Mouse (Mus musculus) embryonic facial prominence, embryonic 13.5 days (tissue): ENCODE results near the gene Gpr160. TPM values are rescaled to one million over a fixed set of nuclear protein-coding genes. Genes with fewer than 3 reads are reported as not detected.
"Not testable (repeated sequence)": the region's sequence is repeated elsewhere in the genome, so short reads cannot be mapped to it uniquely, and the experiment has no call there.

Source experiments
- ATAC-seq: fragments of 200-750 bp; cut with Nextera tagmentation; 2 replicates; pipeline ENCODE4 v1.8.0; 2017; ENCODE audit warnings: low read depth; ENCODE audit not compliant: insufficient number of reproducible peaks, insufficient read depth, low FRiP score, low TSS enrichment
- H3K27ac ChIP-seq: fragments of 300-500 bp; sonication (generic); 2 replicates; pipeline ENCODE4 v1.5.1; 2015; ENCODE audit warnings: moderate library complexity, mild to moderate bottlenecking, inconsistent platforms
- H3K27me3 ChIP-seq: fragments of 300-500 bp; sonication (generic); 2 replicates; pipeline ENCODE4 v1.6.1; 2015; ENCODE audit warnings: mild to moderate bottlenecking, inconsistent platforms
- H3K36me3 ChIP-seq: fragments of 300-500 bp; sonication (generic); 2 replicates; pipeline ENCODE4 v1.6.1; 2015; ENCODE audit warnings: mild to moderate bottlenecking, inconsistent platforms
- H3K4me1 ChIP-seq: fragments of 300-500 bp; sonication (generic); 2 replicates; pipeline ENCODE4 v1.6.1; 2015; ENCODE audit warnings: inconsistent platforms
- H3K4me2 ChIP-seq: fragments of 300-500 bp; sonication (generic); 2 replicates; pipeline ENCODE4 v1.6.1; 2015; ENCODE audit warnings: moderate library complexity, mild to moderate bottlenecking, inconsistent platforms
- H3K4me3 ChIP-seq: fragments of 300-500 bp; sonication (generic); 2 replicates; pipeline ENCODE4 v1.5.1; 2015; ENCODE audit warnings: mild to moderate bottlenecking, inconsistent platforms
- H3K9ac ChIP-seq: fragments of 300-500 bp; sonication (generic); 2 replicates; pipeline ENCODE4 v1.6.1; 2015; ENCODE audit warnings: mild to moderate bottlenecking, inconsistent platforms
- H3K9me3 ChIP-seq: fragments of 300-500 bp; sonication (generic); 2 replicates; pipeline ENCODE4 v1.6.1; 2016; ENCODE audit warnings: inconsistent platforms
- WGBS: fragments of 180-500 bp; shearing (Covaris S2); methylation state at CpG from one replicate; pipeline ENCODE4 v1.1.7; 2015; ENCODE audit warnings: mixed read lengths; 5-methylcytosine and 5-hydroxymethylcytosine counted together
- polyA plus RNA-seq: library from polyadenylated mRNA; unstranded; fragments of >200 nt; fragmentation: Nextera tagmentation; extraction: Ambion mirVana; gene quantifications from 2 replicates; pipeline ENCODE4 v1.2.1, GENCODE M21; 2015

Gene Gpr160
- polyA plus RNA-seq, 1 experiment from 2014 or later = 3.9 TPM

GRCm38 (mm10) chr3:30859599-30859998 lies 3.8 kb downstream of the Gpr160 start:
- not testable (repeated sequence) for H3K4me3 ChIP-seq, H3K9ac ChIP-seq, H3K9me3 ChIP-seq, H3K4me1 ChIP-seq, H3K27ac ChIP-seq, H3K36me3 ChIP-seq, ATAC-seq, H3K4me2 ChIP-seq
- WGBS = 94% methylated on average over 8 of the region's 8 CpGs
- peaks cover 19% of the 10 kb centered on the region for H3K27me3 ChIP-seq

DNA sequence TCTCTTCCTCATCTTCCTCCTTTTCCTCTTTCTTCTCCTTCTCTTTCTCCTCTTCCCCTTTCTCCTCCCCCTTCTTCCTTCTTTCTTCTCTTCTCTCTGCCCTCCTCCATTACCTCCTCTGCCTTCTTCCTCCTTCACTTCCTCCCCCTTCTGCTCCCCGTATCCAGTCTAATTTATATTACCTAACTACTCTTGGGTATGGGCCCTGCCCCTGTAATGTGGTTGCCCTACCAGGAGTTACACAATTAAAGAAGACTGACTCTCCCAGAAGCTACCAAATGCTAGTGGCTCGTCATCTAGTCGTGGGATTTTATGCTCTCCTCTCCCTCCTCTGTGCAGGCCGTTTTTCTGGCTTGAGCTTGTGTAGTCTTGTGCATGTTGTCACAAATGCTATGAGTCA lies 5.0 kb downstream of the Gpr160 start:
- WGBS = 80% methylated on average over 4 of the region's 4 CpGs
- H3K9me3 ChIP-seq = no peaks in the 10 kb centered on the region
- no peaks in the 10 kb centered on the region for H3K36me3 ChIP-seq
- H3K27me3 ChIP-seq = peaks cover 11% of the 10 kb centered on the region
- no peak for ATAC-seq
- no peak overlapping the region for H3K4me3 ChIP-seq
- no peak overlapping the region for H3K27ac ChIP-seq
- H3K4me1 ChIP-seq = 0 out of 2 replicates have a peak, but pooled peaks cover under 1% of the 10 kb centered on the region
- H3K9ac ChIP-seq = no peak overlapping the region
- H3K4me2 ChIP-seq = no peak overlapping the region

GRCm38 (mm10) chr3:30863712-30864435 lies 8.1 kb downstream of the Gpr160 start:
- Histone ChIP-seq H3K27me3 (no peaks in the 10 kb centered on the region), H3K4me2 (no peak overlapping the region), H3K36me3 (no peaks in the 10 kb centered on the region), H3K4me3 (no peak overlapping the region), H3K9ac (no peak overlapping the region), H3K4me1 (no peaks in the 10 kb centered on the region), H3K27ac (no peak overlapping the region), H3K9me3 (no peaks in the 10 kb centered on the region)
- no peak for ATAC-seq
- 68% methylated on average over 5 of the region's 5 CpGs for WGBS

GRCm38 (mm10) chr3:30864640-30865039 lies 8.9 kb downstream of the Gpr160 start:
- Histone ChIP-seq H3K27ac (no peak overlapping the region), H3K4me3 (no peak overlapping the region), H3K4me2 (no peak overlapping the region), H3K4me1 (no peaks in the 10 kb centered on the region), H3K27me3 (no peaks in the 10 kb centered on the region), H3K9me3 (no peaks in the 10 kb centered on the region), H3K36me3 (no peaks in the 10 kb centered on the region), H3K9ac (no peak overlapping the region)
- no peak for ATAC-seq
- WGBS = 70% methylated on average over 1 of the region's 1 CpGs

DNA sequence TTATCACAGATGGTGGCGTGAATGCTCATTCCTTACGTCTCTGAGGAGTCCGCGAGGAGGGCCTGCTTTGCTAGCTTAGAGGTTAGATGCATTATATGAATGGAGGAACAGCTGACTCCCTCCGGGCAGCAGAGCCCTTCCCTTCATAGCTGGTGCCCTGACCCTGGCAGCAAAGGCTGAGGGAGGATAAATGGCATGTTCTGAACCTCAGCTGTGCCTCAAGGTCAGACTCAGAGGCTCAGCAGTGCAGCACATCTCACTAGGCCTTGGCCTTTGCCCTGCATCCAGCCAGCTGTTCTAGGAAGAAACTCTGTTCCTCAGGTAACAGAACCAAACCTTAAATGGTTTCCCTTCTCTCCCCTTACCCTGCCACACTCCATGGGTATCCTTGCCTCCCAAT lies 12.4 kb downstream of the Gpr160 start:
- Histone ChIP-seq H3K27me3 (no peaks in the 10 kb centered on the region), H3K9ac (no peak overlapping the region), H3K4me2 (no peak overlapping the region), H3K4me3 (no peak overlapping the region), H3K9me3 (no peaks in the 10 kb centered on the region), H3K4me1 (no peaks in the 10 kb centered on the region), H3K27ac (no peak overlapping the region), H3K36me3 (no peaks in the 10 kb centered on the region)
- WGBS = 71% methylated on average over 5 of the region's 5 CpGs
- ATAC-seq = no peak

DNA sequence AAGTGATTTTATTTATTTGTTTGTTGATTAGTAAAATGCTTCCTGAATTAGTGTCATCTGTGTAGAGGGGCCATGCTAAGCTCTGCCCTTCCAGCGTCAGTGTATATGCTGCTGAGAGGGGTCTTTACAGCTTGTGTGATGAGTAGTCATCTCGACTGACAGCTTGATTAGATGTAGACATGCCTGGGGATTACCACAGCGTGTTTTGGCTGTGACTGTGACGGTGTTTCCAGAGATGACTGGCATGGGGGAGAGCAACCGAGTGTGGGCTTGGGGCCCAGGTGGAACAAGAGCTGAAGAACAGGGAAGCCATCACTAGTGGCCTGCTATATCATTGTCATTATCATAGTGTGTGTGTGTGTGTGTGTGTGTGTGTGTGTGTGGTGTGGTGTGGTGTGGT lies 12.9 kb downstream of the Gpr160 start:
- no peak overlapping the region for H3K4me2 ChIP-seq
- H3K9me3 ChIP-seq = no peaks in the 10 kb centered on the region
- WGBS = 57% methylated on average over 5 of the region's 5 CpGs
- no peaks in the 10 kb centered on the region for H3K27me3 ChIP-seq
- H3K36me3 ChIP-seq = no peaks in the 10 kb centered on the region
- H3K9ac ChIP-seq = no peak overlapping the region
- no peak for ATAC-seq
- H3K4me3 ChIP-seq = no peak overlapping the region
- H3K27ac ChIP-seq = no peak overlapping the region
- H3K4me1 ChIP-seq = no peaks in the 10 kb centered on the region

DNA sequence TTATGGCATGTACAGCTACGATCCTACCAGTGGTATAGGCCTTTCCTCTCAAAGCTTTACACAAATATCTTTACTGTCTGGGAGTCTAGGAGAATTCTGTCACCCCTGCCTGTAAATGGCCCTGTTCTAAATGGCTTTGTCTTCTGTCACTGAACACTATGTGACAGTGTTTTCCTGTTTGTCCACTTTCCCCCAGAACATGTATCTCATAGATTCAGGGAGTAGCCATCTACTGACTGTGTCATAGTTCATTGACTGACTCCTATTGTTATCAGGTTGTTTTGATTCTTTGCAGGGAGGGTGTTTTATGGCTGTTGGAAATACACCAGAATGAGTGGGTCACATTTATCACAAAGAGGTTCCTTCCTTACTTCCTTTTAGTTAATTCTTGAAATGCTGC lies 14.2 kb downstream of the Gpr160 start:
- Histone ChIP-seq H3K4me1 (no peaks in the 10 kb centered on the region), H3K4me2 (no peak overlapping the region), H3K4me3 (no peak overlapping the region), H3K27ac (no peak overlapping the region), H3K9ac (no peak overlapping the region), H3K36me3 (no peaks in the 10 kb centered on the region), H3K9me3 (no peaks in the 10 kb centered on the region), H3K27me3 (no peaks in the 10 kb centered on the region)
- no peak for ATAC-seq
- WGBS = 87% methylated on average over 1 of the region's 1 CpGs

DNA sequence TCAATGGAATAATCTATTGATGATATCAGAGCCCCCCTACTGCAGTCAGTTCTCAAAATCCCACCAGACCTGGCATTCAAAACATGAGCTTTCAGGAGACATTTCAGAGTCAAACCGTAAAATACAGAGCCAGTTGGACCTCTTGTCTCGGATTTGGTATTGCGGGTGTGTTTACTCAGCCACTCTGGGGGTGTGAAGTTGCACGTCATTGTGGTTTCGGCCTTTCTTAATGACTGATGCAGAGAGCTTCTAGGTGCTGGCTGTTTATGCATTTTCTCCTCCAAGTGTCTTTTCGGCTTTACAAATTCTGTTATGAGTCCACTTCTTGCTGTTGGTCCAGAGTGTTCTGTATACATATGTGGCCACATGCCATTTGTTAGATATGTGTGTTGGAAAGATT lies 21.0 kb downstream of the Gpr160 start:
- WGBS = 91% methylated on average over 6 of the region's 6 CpGs
- Histone ChIP-seq H3K9me3 (no peaks in the 10 kb centered on the region), H3K27me3 (no peaks in the 10 kb centered on the region), H3K4me1 (no peaks in the 10 kb centered on the region), H3K36me3 (no peaks in the 10 kb centered on the region), H3K9ac (no peak overlapping the region), H3K4me2 (no peak overlapping the region), H3K27ac (no peak overlapping the region), H3K4me3 (no peak overlapping the region)
- ATAC-seq = no peak

- no peak for ATAC-seq
- Histone ChIP-seq H3K9me3 (no peaks in the 10 kb centered on the region), H3K9ac (no peak overlapping the region), H3K4me1 (no peaks in the 10 kb centered on the region), H3K4me3 (no peak overlapping the region), H3K4me2 (no peak overlapping the region), H3K36me3 (peaks cover 3% of the 10 kb centered on the region; the same call in 1 of the 2 replicates), H3K27me3 (no peaks in the 10 kb centered on the region), H3K27ac (no peak overlapping the region)
- WGBS = 89% methylated on average over 3 of the region's 3 CpGs
These were observed 31.7 kb downstream of the Gpr160 start for GRCm38 (mm10) chr3:30887449-30887848.

- no peaks in the 10 kb centered on the region for H3K9me3 ChIP-seq
- no peak overlapping the region for H3K9ac ChIP-seq
- no peak overlapping the region for H3K4me3 ChIP-seq
- no peak overlapping the region for H3K27ac ChIP-seq
- H3K4me1 ChIP-seq = no peaks in the 10 kb centered on the region
- H3K36me3 ChIP-seq = peaks cover 3% of the 10 kb centered on the region; the same call in 1 of the 2 replicates
- ATAC-seq = no peak
- WGBS = 25% methylated on average over 1 of the region's 1 CpGs
- H3K27me3 ChIP-seq = no peaks in the 10 kb centered on the region
- H3K4me2 ChIP-seq = no peak overlapping the region
These were observed 33.3 kb downstream of the Gpr160 start for GRCm38 (mm10) chr3:30889014-30889413.

- Histone ChIP-seq H3K36me3 (peaks cover 38% of the 10 kb centered on the region), H3K4me1 (no peaks in the 10 kb centered on the region), H3K27me3 (no peaks in the 10 kb centered on the region), H3K4me3 (no peak overlapping the region), H3K9me3 (no peaks in the 10 kb centered on the region), H3K27ac (no peak overlapping the region), H3K4me2 (no peak overlapping the region), H3K9ac (no peak overlapping the region)
- 90% methylated on average over 5 of the region's 5 CpGs for WGBS
- ATAC-seq = no peak
These were observed 41.0 kb downstream of the Gpr160 start for GRCm38 (mm10) chr3:30896721-30897120.

- Histone ChIP-seq H3K27ac (no peak overlapping the region), H3K9ac (no peak overlapping the region), H3K9me3 (no peaks in the 10 kb centered on the region), H3K4me2 (no peak overlapping the region), H3K4me1 (no peaks in the 10 kb centered on the region), H3K4me3 (no peak overlapping the region), H3K27me3 (no peaks in the 10 kb centered on the region), H3K36me3 (peaks cover 52% of the 10 kb centered on the region)
- ATAC-seq = no peak
- 95% methylated on average over 8 of the region's 8 CpGs for WGBS
These were observed 43.7 kb downstream of the Gpr160 start for GRCm38 (mm10) chr3:30899407-30899806.
